Mouse (Mus musculus) thymus, adult 2 months (tissue): ENCODE measurements around the gene Cltb. TPM values are rescaled to one million over a fixed set of nuclear protein-coding genes. Genes with fewer than 3 reads are reported as not detected.

Source experiments
- DNase-seq: peaks from one replicate; pipeline ENCODE4 v3.0.0; 2021
- H3K27ac ChIP-seq: fragments of 200-500 bp; 2 replicates; pipeline ENCODE4 v1.5.1; 2012; ENCODE audit warnings: low read length, control low read depth; ENCODE audit not compliant: control insufficient read depth, insufficient read depth
- H3K27me3 ChIP-seq: fragments of 200-500 bp; 2 replicates; pipeline ENCODE4 v1.6.1; 2012; ENCODE audit warnings: mild to moderate bottlenecking, low read length, moderate library complexity, mixed read lengths; ENCODE audit not compliant: control insufficient read depth, insufficient read depth
- H3K36me3 ChIP-seq: fragments of 200-500 bp; 2 replicates; pipeline ENCODE4 v1.6.1; 2012; ENCODE audit warnings: mild to moderate bottlenecking, low read length, moderate library complexity; ENCODE audit not compliant: control insufficient read depth, insufficient read depth
- H3K4me1 ChIP-seq: fragments of 200-500 bp; replicated peaks from 2 replicates; pipeline ENCODE4 v1.6.1; 2012; ENCODE audit warnings: low read length; ENCODE audit not compliant: control insufficient read depth, insufficient read depth
- H3K4me3 ChIP-seq: fragments of 200-500 bp; 2 replicates; pipeline ENCODE4 v1.5.1; 2012; ENCODE audit warnings: mild to moderate bottlenecking, low read length, control low read depth, moderate library complexity; ENCODE audit not compliant: control insufficient read depth, insufficient read depth
- CTCF ChIP-seq: fragments of 200-500 bp; IDR thresholded peaks from 2 replicates; pipeline ENCODE4 v1.5.1; 2012; ENCODE audit warnings: mild to moderate bottlenecking, control low read depth, low read length, moderate library complexity, borderline replicate concordance; ENCODE audit not compliant: control insufficient read depth, poor library complexity, insufficient read depth; ENCODE audit errors: extremely low read depth
- POLR2A ChIP-seq: fragments of 200-500 bp; IDR thresholded peaks from 2 replicates; pipeline ENCODE4 v1.6.1; 2012; ENCODE audit warnings: mild to moderate bottlenecking, low read length, control low read depth, moderate library complexity; ENCODE audit not compliant: control insufficient read depth, poor library complexity, insufficient read depth; ENCODE audit errors: extremely low read depth
- WGBS: fragments of 180-500 bp; shearing (Covaris S2); methylation state at CpG from one replicate; pipeline ENCODE4 v1.1.7; 2018; 5-methylcytosine and 5-hydroxymethylcytosine counted together
- polyA plus RNA-seq: library from polyadenylated mRNA; depleted of rRNA; stranded (reverse); fragments of >200 nt; gene quantifications from 2 replicates; pipeline ENCODE4 v1.2.3, GENCODE M21; 2012

Cltb gene
- polyA plus RNA-seq, 1 experiment = 44.6 TPM

DNA sequence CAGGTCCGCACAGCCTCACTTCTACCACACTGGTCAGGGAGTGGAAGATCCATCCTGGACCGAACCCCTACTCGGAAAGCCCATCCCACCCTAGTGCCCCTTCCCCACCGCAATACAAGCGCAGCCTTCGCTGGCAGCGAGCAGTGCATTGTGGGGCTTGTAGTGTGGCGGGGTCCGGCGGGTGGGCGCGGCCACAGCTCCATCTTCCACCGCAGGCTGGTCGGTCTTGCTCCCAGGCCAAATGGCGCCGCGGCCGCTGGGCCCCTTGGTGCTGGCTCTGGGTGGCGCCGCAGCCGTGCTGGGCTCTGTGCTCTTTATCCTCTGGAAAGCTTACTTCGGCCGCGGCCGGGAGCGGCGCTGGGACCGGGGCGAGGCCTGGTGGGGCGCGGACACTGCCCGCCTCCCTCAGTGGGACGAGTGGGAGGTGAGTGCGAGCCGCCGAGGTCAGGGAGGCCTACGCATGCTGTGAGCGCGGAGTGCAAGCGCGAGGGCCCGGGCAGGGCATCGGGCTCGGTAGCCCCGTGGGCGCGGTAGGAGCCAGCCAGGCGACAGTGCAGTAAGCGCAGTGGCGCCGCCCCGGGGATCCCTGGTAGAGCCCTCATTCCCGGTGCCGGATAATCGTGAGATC is 36.2 kb downstream of the Cltb start, which contains the start of gene Arl10:
Arl10 (plus strand) TSS at position 162 of the 628 bp plus-strand sequence.
- 1% methylated on average over 55 of the region's 55 CpGs for WGBS
- peak; percentile 68 for DNase-seq
- no peak within 1 kb of the TSS for H3K27ac ChIP-seq
- no peaks in the 10 kb centered on the region for H3K36me3 ChIP-seq
- peaks cover 7% of the 10 kb centered on the region for H3K4me1 ChIP-seq
- H3K4me3 ChIP-seq = peak within 1 kb of the TSS; percentile 64
- no peaks in the 10 kb centered on the region for H3K27me3 ChIP-seq
- TF ChIP-seq POLR2A = no peak
- no peak for TF ChIP-seq CTCF

DNA sequence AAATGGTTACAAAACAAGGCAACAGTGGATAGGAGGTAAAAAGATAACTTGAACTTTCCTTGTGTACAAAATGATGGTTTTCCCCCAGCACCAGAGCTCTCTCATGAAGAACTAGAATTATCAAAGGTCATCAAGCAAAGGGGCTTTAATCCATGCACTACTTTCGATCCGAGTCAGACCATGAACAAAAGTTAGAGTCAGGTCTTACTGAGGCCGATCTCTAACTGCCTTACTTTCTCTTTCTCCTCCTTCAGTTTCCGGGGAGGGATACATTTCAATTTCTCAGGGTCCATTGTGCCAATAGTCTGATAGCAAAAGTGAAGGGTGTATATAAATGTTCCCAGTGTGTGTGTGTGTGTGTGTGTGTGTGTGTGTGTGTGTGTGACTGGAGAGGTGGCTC is 38.5 kb downstream of the Cltb start:
- Histone ChIP-seq H3K4me3 (no peak overlapping the region), H3K4me1 (peaks cover 7% of the 10 kb centered on the region), H3K27ac (no peak overlapping the region), H3K27me3 (no peaks in the 10 kb centered on the region), H3K36me3 (no peaks in the 10 kb centered on the region)
- TF ChIP-seq CTCF (no peak), POLR2A (no peak)
- 90% methylated on average over 4 of the region's 4 CpGs for WGBS
- DNase-seq = no peak

DNA sequence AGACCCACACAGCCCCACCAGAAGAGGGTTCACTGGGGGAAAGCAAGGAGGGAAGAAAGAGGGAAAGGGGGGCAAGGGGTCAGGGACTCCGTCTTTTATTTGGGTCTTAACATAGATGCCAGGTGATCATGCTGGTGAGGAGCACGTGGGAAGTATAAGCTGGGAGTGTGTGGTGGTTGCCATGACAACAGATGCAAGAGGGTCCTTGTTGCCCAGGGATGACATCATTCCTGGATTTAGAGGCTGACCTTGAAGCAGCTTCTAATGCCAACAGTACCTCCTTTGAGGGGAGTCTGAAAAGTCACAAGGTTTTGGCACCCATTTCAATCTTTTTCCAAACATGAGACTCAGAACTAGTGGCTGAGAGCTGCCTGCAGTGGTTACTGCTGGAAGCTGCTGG is 39.5 kb downstream of the Cltb start:
- Histone ChIP-seq H3K4me1 (peaks cover 7% of the 10 kb centered on the region), H3K27me3 (no peaks in the 10 kb centered on the region), H3K4me3 (no peak overlapping the region), H3K36me3 (no peaks in the 10 kb centered on the region), H3K27ac (no peak overlapping the region)
- no peak for DNase-seq
- 69% methylated on average over 2 of the region's 2 CpGs for WGBS
- TF ChIP-seq CTCF (no peak), POLR2A (no peak)

DNA sequence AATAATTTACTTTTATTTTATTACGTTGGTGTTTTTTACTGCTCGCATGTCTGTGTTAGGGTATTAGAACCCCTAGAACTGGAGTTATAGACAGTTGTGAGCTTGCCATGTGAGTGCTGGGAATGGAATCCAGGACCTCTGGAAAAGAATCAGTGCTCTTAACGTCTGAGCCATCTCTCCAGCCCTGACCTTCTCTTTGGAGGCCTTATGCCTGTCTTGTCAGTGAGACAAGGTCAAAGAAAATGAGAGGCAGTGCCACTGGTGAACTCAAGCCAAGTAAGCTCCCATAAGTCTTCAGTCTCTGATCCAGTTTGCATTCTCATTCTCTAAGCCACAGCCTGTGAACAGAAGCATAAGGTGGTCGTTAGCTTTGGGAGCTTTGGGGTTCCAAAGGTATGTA is 40.4 kb downstream of the Cltb start:
- H3K36me3 ChIP-seq = no peaks in the 10 kb centered on the region
- WGBS = 87% methylated on average over 4 of the region's 4 CpGs
- no peak for DNase-seq
- peaks cover 10% of the 10 kb centered on the region for H3K4me1 ChIP-seq
- no peak overlapping the region for H3K27ac ChIP-seq
- H3K27me3 ChIP-seq = no peaks in the 10 kb centered on the region
- no peak overlapping the region for H3K4me3 ChIP-seq
- TF ChIP-seq POLR2A (no peak), CTCF (no peak)

DNA sequence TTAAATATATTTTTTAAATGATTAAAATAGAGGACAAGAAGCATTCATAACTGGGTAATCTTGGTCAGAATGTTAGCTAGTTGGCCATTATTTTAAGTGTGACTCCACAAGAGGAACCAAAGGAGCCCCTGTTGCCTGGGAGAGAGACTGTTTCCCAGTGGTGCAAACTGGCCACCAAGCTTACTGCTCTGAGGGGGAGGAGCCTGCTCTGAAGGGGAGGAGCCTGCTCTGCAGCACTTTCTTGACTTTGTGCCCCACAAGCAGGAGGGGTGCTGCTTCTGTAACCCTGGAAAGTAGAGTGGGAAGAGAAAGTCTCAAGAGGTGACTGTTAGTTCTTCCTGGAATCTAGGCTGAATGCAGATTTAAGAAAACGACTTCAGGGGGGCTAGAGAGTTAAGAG is 41.9 kb downstream of the Cltb start:
- H3K4me3 ChIP-seq = no peak overlapping the region
- TF ChIP-seq POLR2A (no peak), CTCF (no peak)
- H3K27ac ChIP-seq = no peak overlapping the region
- DNase-seq = no peak
- no peaks in the 10 kb centered on the region for H3K36me3 ChIP-seq
- peaks cover 11% of the 10 kb centered on the region for H3K4me1 ChIP-seq
- WGBS = 61% methylated on average over 1 of the region's 1 CpGs
- H3K27me3 ChIP-seq = no peaks in the 10 kb centered on the region

DNA sequence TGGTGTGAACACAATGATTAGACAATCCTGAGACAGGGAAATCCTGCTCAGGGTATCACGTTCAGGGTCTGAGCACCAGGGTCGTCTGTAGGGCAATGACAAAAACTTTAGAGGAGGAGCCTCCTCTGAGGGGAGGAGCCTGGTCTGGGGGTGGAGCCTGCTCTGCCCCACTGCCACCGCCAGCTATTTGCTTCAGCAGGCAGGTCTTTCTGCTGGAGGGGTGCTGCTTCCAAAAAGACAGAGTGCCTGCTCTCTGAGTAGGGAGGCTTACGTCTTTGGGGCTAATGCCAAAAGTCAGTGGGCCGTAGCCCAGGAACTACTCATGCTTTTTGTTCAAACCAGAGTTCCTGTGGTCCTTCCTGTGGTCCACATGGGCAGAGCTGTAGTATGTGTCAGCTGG is 42.8 kb downstream of the Cltb start:
- H3K36me3 ChIP-seq = no peaks in the 10 kb centered on the region
- no peaks in the 10 kb centered on the region for H3K27me3 ChIP-seq
- 69% methylated on average over 5 of the region's 5 CpGs for WGBS
- peaks cover 12% of the 10 kb centered on the region for H3K4me1 ChIP-seq
- TF ChIP-seq CTCF = no peak
- H3K27ac ChIP-seq = no peak overlapping the region
- no peak for DNase-seq
- no peak overlapping the region for H3K4me3 ChIP-seq

DNA sequence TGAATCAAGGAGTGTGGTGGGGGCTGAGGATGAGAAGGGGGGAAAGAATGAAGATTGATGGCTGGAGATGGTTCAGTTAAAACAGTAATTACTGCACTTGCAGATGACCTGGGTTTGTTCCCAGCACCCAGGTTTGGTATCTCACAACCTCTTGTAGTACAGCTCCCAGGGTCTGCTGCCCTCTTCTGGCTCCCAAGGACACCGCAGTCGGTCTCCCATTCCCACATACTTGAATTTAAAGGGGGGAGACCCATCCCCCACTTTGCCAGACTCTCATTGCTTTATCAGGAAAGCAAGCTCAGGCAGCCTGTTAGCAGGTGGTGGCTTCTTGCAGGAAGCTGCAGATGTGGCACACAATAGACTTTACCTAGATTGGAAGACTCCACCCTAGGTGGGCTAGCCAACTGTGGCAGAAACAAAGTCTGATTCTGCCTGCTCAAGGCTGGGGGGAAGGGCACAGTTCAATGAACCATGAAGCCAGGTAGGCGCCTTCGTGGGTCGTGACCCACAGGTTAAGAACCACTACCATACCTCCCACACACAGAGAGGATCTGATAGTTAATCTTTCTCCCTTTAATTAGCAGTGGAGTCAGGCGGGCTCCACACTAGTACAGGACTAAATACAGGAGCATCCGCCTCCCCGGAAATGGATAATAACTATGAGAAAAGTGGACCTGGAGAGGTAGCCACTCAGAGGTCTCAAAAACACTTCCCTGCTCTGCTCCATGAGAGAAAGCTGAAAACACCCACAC is 45.4 kb downstream of the Cltb start:
- H3K27ac ChIP-seq = peak overlapping the region; percentile 27; the same call in 1 of the 2 replicates
- TF ChIP-seq CTCF = 0 out of 2 replicates have a peak, but pooled peaks have one; percentile 14
- no peak for TF ChIP-seq POLR2A
- H3K27me3 ChIP-seq = no peaks in the 10 kb centered on the region
- peak overlapping the region; percentile 36 for H3K4me3 ChIP-seq
- no peaks in the 10 kb centered on the region; the same call in 1 of the 2 replicates for H3K36me3 ChIP-seq
- 64% methylated on average over 8 of the region's 8 CpGs for WGBS
- peak; percentile 67 for DNase-seq
- peaks cover 12% of the 10 kb centered on the region for H3K4me1 ChIP-seq
